Mouse (Mus musculus) c-Kit-positive CD71-positive TER-119-negative erythroid progenitor cells, embryonic 14.5 days (primary cell): ENCODE measurements around the gene Igf2r.

Experiments
- DNase-seq: peaks from one replicate; pipeline ENCODE4 v3.0.0-alpha.2; 2013; ENCODE audit warnings: low read depth

Igf2r gene

GRCm38 (mm10) chr17:12672285-12672790, 97.1 kb downstream of the Igf2r start:
- DNase-seq: no peak

GRCm38 (mm10) chr17:12671029-12671605, 98.3 kb downstream of the Igf2r start:
- no peak for DNase-seq

GRCm38 (mm10) chr17:12669363-12669679, 100.1 kb downstream of the Igf2r start:
- no peak for DNase-seq

- DNase-seq: peak; percentile 50
Measured at GRCm38 (mm10) chr17:12668478-12669362, 100.7 kb downstream of the Igf2r start.

- DNase-seq: no peak
Measured at GRCm38 (mm10) chr17:12664156-12664555, 105.3 kb downstream of the Igf2r start.

- peak; percentile 23 for DNase-seq
Measured at GRCm38 (mm10) chr17:12660572-12661260, 108.7 kb downstream of the Igf2r start.

GRCm38 (mm10) chr17:12659233-12659632, 110.2 kb downstream of the Igf2r start:
- no peak for DNase-seq

- DNase-seq: no peak
Measured at GRCm38 (mm10) chr17:12658784-12659183, 110.7 kb downstream of the Igf2r start.

GRCm38 (mm10) chr17:12655826-12656225, 113.6 kb downstream of the Igf2r start:
- no peak for DNase-seq

- no peak for DNase-seq
Measured at GRCm38 (mm10) chr17:12654061-12654460, 115.4 kb downstream of the Igf2r start.

- DNase-seq: no peak
Measured at GRCm38 (mm10) chr17:12652604-12653003, 116.9 kb downstream of the Igf2r start.

GRCm38 (mm10) chr17:12645461-12645860, 124.0 kb downstream of the Igf2r start:
- DNase-seq: no peak

GRCm38 (mm10) chr17:12641087-12641486, 128.4 kb downstream of the Igf2r start:
- DNase-seq: no peak

GRCm38 (mm10) chr17:12639585-12639984, 129.9 kb downstream of the Igf2r start:
- no peak for DNase-seq

- DNase-seq: no peak
Measured at GRCm38 (mm10) chr17:12634814-12635213, 134.7 kb downstream of the Igf2r start.
